Mouse (Mus musculus) kidney, postnatal 14 days (tissue): ENCODE data around the gene Gm36210.
A peak's percentile ranks its signal among the peaks of the same experiment; 100 is the strongest.

Experiments
- DNase-seq: peaks from one replicate; pipeline ENCODE4 v3.0.0; 2022; ENCODE audit warnings: mixed read lengths

The Gm36210 gene

GRCm38 (mm10) chr7:4906466-4906950, at the start of gene Gm36210:
Gene Gm36210, minus strand, starts transcription at chr7:4906516.
- no peak for DNase-seq

GRCm38 (mm10) chr7:4953815-4954445, 47.6 kb upstream of the Gm36210 start:
- no peak for DNase-seq

- DNase-seq = no peak
These were observed 44.4 kb upstream of the Gm36210 start for GRCm38 (mm10) chr7:4950561-4951342.

GRCm38 (mm10) chr7:4948386-4948785, 42.1 kb upstream of the Gm36210 start:
- DNase-seq = no peak

- DNase-seq = no peak
These were observed 41.5 kb upstream of the Gm36210 start for GRCm38 (mm10) chr7:4947855-4948254.

- peak; percentile 94 for DNase-seq
These were observed 37.0 kb upstream of the Gm36210 start for GRCm38 (mm10) chr7:4943223-4943815.

- no peak for DNase-seq
These were observed 36.4 kb upstream of the Gm36210 start for GRCm38 (mm10) chr7:4942673-4943072.

GRCm38 (mm10) chr7:4940068-4940479, 33.8 kb upstream of the Gm36210 start:
- peak; percentile 89 for DNase-seq

- peak; percentile 73 for DNase-seq
These were observed 32.1 kb upstream of the Gm36210 start for GRCm38 (mm10) chr7:4938456-4938855.

GRCm38 (mm10) chr7:4937392-4937791, 31.1 kb upstream of the Gm36210 start:
- no peak for DNase-seq

- no peak for DNase-seq
These were observed 30.5 kb upstream of the Gm36210 start for GRCm38 (mm10) chr7:4936832-4937231.

GRCm38 (mm10) chr7:4934160-4934914, 28.0 kb upstream of the Gm36210 start:
- DNase-seq = no peak

- DNase-seq = no peak
These were observed 26.8 kb upstream of the Gm36210 start for GRCm38 (mm10) chr7:4933103-4933502.

GRCm38 (mm10) chr7:4928323-4928722, 22.0 kb upstream of the Gm36210 start:
- no peak for DNase-seq

GRCm38 (mm10) chr7:4927711-4928110, 21.4 kb upstream of the Gm36210 start:
- peak; percentile 33 for DNase-seq

GRCm38 (mm10) chr7:4926849-4927248, 20.5 kb upstream of the Gm36210 start:
- DNase-seq = no peak

- peak; percentile 37 for DNase-seq
These were observed 19.4 kb upstream of the Gm36210 start, which contains the start of gene Ssc5d for GRCm38 (mm10) chr7:4925441-4926381. Gene Ssc5d, plus strand, starts transcription at chr7:4925785.

- DNase-seq = peak; percentile 46
These were observed 18.6 kb upstream of the Gm36210 start for GRCm38 (mm10) chr7:4924891-4925301.

- no peak for DNase-seq
These were observed 18.2 kb upstream of the Gm36210 start for GRCm38 (mm10) chr7:4924483-4924882.

- DNase-seq = peak; percentile 62
These were observed 17.5 kb upstream of the Gm36210 start for GRCm38 (mm10) chr7:4923586-4924364.
